Mouse (Mus musculus) CD4-positive, CD25-positive, alpha-beta regulatory T cell, adult 2 months (primary cell): ENCODE measurements around the gene Ptcra.

Source experiments
- DNase-seq: peaks from one replicate; pipeline ENCODE4 v3.0.0-alpha.2; 2012; ENCODE audit warnings: low read depth, low spot score

The Ptcra gene

DNA sequence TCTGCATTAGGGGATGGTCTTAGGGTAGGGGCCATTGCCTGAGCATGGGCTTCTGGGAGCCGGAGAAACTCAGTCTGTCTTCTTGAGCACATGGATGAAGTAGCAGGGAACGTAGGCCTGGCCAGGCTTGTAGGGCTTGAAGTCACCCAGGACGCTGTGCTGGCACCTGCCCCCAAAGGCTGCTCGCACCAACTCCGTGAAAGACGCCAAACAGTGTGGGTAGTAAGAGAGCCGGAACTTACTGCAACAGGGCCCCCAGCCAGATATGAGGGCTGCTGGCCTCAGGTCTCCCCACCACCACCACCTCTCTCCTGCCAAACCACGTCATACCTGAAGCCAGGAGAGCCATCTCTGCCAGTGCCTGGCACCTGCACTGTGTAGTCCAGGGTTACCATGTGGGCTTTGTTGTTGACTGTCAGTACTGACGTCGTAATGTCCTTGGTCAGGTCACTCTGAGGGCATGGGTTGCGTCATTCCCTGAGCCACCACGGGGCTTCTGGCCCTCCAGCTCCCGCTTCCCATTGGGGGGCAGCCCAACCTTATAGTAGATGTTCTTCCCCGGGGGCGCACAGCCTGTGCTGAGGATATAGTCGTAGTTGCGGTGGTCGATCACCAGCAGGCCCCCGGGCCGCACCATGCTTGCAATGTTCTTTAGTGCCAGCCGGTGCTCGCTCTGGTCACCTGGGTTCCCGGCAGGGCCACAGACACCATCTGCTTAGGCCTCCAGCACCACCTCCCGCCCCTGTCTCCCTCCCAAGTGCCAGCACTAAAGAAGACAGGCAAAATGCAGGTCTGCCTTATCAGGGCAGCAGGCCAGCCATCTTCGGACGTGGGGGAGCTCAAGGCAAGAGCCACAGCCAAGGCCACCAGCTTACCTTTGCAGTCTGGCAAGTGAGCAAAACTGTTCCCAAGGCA, 37.5 kb downstream of the Ptcra start:
- no peak for DNase-seq

DNA sequence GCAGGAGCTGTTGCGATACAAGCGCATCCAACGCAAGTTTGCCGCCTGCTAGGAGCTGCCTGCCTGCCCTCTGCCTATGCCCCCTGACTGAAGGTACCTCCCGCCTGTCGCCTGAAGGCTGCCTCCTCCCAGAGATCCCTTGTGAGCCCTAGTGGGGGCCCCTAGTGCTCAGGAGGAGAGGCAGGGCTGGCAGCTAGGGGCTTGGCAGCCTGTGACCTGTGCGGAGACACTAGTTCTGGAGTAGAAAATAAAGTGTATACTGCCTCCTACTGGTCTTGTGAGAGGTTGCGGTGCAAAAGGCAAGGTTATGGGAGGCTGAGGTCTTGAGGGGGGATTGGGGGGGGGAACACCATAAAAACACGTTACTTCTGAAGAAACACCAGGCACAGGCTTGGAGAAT, 38.2 kb downstream of the Ptcra start:
- DNase-seq: peak; percentile 75

DNA sequence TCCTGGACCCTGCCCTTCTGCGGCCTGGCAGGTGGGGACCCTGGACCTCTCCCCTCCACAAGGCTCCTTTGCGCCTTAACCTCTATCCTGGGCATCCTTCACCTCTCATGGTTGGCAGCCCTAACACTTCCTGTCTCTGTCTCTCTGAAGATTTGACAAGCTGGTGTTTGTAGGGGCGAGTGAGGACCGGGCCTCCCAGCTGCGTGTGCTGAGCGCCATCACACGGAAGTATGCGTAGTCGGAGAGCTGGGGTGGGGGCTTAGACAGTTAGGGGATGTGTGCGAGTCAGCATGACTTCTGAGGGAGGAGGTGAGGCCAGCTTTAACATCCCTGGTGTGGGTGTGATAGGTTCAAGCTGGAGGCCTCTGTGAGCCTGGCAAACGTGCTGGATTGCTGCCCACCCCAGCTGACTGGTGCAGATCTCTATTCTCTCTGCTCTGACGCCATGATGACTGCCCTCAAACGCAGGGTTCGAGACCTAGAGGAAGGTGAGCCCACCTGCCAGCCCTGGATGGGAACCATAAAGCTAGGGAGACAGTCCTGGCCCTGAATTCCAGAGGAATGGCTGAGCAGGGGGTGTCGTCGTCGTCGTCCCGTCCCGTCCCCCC, 38.9 kb downstream of the Ptcra start:
- DNase-seq: no peak

DNA sequence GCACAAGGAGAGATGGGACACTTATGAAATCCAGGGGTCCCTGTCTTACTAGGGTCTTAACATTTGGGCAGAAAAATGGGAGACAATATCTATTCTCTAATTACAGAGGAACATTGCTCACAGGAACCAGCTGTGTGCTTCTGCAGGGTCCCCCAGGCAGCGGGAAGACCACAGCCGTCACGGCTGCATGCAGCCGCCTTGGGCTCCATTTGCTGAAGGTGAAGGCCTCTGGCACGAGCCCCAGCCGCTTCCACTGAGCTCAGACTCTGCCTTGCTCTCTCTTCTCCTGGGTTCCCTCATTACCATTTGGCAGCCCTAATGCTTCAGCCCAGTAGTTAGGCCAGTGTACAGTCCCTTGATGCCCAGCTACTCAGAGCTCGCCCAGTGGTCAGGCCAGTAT, 42.4 kb downstream of the Ptcra start:
- DNase-seq: no peak

DNA sequence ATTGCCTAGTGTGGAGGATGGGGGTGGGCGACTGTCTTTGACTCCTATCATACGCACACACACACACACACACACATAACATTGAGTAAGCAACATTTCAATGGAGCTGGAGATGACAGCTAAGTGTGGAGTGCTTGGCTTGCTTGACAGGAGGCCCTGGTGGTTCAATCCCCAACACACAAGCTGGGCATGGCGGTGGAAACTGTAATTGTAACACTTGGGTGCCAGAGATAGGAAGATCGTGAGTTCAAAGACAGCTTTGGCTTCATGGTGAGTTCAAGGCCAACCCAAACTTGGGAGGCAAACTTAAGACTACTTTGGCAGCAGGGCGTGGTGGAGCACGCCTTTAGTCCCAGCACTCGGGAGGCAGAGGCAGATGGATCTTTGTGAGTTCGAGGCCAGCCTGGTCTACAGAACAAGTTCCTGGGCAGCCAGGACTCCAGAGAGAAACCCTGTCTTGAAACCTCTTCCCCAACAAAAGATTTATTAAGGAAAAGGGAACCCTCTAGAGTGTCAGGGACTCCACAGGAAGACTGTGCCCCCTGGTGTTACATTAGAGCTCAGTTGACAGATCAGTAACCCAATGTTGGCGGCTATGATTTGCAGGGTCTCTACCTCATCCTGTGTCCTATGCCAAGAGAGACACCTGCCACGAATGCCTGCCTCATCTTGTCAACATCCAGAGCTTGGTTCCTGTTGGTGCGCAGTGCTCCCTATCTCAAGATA, 48.6 kb downstream of the Ptcra start:
- DNase-seq: no peak

DNA sequence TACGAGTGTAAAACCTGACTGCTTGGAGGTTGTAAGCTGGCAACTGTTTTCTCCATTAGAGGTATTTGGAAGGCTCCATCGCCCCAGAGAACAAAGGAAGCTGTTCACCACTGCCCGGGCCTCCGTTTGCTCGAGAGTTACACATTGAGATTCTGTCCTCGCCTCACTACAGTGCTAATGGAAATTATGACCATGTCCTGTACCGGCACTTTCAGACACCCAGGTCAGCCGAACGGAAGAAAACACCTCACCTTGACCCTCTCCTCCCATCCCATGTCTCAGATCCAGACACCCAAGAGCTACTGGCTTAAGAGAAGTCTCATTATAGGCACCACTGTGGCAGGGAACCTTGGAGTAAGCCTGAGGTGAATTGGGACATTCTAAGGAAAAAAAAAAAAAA, 49.7 kb downstream of the Ptcra start:
- DNase-seq: no peak

DNA sequence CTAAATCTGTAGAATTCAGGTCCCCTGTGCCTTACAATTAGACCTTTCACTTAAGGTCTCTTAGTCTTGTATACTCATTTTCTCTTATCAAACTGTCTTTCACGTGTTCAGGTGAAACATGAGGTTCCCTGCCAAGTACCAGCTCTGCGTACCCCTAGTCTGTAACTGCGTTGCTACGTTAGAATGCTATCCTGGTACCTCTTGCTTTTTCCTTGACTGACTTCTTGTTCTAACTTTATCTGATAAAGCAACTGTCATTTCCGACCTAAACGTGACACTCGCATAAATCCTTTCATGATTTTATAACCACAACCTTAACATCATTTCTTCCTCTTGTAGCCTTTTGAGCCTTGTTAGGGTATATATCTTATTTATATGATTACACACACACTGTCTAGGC, 51.1 kb downstream of the Ptcra start:
- peak; percentile 44 for DNase-seq

DNA sequence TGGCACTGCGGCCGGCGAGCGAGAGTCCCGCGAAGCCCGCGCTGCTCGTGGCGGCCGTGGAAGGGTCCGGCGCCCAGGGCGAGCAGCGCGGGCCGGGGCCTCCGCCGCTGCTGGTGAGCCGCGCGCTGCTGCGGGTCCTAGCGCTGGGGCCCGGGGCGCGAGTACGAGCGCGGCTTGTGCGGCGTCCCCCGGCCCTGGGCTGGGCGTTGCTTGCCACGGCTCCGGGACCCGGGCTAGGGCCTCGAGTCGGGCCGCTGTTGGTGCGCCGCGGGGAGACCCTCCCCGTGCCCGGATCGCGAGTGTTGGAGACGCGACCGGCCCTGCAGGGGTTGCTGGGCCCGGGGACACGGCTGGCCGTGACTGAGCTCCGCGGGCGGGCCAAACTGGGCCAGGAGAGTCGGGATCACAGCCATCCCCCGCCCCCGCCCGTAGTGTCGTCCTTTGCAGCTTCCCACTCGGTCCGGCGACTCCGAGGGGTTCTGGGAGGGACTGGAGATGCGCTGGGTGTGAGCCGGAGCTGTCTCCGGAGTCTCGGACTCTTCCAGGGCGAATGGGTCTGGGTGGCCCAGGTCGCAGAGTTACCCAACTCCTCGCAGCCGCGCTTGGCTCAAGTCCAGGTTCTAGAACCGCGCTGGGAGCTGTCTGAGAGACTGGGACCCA, 51.8 kb downstream of the Ptcra start:
- DNase-seq: peak; percentile 33

DNA sequence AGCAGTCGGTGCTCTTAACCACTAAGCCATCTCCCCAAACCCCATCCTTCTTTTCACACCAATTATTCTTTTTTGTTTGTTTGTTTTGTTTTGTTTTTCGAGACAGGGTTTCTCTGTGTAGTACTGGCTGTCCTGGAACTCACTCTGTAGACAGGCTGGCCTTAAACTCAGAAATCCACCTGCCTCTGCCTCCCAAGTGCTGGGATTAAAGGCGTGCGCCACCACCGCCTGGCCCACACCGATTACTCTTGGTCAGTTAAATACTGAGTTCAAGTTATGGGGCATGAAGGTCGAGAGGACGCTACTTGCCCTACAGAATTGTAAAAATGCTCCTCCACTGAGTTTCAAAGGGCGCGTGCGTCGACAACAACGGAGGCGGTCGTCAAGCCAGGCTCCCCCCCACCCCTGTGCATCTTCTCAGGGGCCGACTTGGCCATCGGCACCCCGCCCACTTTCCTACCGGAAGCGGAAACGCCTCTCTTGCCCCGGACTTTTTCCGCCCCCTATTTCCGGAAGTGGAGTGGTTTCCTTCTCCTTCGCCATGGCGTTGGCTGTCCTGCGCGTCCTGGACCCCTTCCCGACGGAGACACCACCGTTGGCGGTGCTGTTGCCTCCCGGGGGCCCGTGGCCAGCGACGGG, 52.4 kb downstream of the Ptcra start, which contains the start of gene Pex6:
Pex6 (plus strand) TSS at position 505 of the 639 bp plus-strand sequence.
- DNase-seq: peak; percentile 93

DNA sequence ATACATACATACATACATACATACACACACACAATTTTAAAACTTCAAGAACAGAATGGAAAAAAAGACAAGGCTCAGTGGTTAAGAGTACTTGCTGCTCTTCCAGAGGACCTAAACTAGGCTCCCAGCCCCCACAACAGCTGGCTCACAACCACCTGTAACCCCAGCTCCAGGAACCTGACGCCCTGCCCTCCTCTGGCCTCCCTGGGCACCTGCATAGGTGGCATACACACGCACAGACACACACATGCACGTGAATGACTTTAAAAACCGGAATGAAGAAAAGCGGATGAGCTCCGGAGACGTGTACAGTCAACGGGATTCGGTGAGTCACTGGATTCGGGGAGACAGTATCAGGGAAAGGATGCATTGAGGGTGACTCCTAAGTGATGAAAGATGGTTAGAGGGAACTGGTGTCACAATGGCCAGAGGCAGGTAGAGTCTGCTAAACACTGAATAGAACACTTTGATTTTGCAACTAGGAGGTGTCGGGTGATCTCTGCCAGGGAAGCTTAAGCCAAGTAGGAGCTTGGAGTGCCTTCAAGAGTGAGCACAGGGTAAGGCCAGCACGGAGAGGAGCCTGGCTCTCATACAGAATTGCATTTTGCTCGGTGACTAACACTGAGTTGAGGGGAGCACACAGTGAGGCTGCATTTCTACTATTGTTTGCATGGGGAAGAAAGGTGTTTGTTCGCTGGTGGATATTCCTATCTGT, 57.0 kb downstream of the Ptcra start:
- no peak for DNase-seq
